ENCODE assay signal across 26 mouse cellular contexts in genomic region chr17:45341573-45341972, GRCm38 (mm10).
"Had no signal": no experiment of that assay in that cellular context is flagged by ENCODE, and none has a peak within 500 bp of the region (broad histone marks: within the 10 kb centered on the region; RNA-seq: fewer than 3 reads in every experiment).

No protein-coding gene starts in this region.

- ATAC-seq: liver, postnatal 0 days; lung, postnatal 0 days; midbrain, embryonic 15.5 days had no signal

- H3K9me3 ChIP-seq: kidney, embryonic 15.5 days; limb, embryonic 15.5 days; midbrain, embryonic 12.5 days; midbrain, embryonic 15.5 days had no signal

- H3K9ac ChIP-seq: kidney, embryonic 15.5 days; limb, embryonic 12.5 days; limb, embryonic 15.5 days; liver, embryonic 14.5 days; liver, postnatal 0 days; lung, embryonic 14.5 days; midbrain, embryonic 12.5 days; midbrain, embryonic 15.5 days; neural tube, embryonic 12.5 days; neural tube, embryonic 15.5 days had no signal

- H3K4me1 ChIP-seq: kidney, embryonic 15.5 days; neural tube, embryonic 12.5 days; neural tube, embryonic 15.5 days had no signal

- H3K4me2 ChIP-seq: kidney, embryonic 15.5 days; limb, embryonic 12.5 days; limb, embryonic 15.5 days; liver, embryonic 11.5 days; lung, embryonic 14.5 days; midbrain, embryonic 12.5 days; midbrain, embryonic 15.5 days; neural tube, embryonic 12.5 days; neural tube, embryonic 15.5 days had no signal

- DNase-seq: kidney, postnatal 10 days; kidney, postnatal 36 days; layer of hippocampus, postnatal 36 days; left cerebral cortex, postnatal 4 days; liver, postnatal 0 days; lung, embryonic 14.5 days; right cerebral cortex, adult 18-20 months; right cerebral cortex, postnatal 14 days; right cerebral cortex, postnatal 4 days; thymus, adult 2 months; thymus, postnatal 14 days; thymus, postnatal 4 days had no signal

- H3K27me3 ChIP-seq: midbrain, embryonic 12.5 days; midbrain, embryonic 15.5 days; neural tube, embryonic 12.5 days; neural tube, embryonic 15.5 days had no signal

- H3K27ac ChIP-seq: kidney, embryonic 15.5 days; left cerebral cortex, adult 2 months; limb, embryonic 12.5 days; limb, embryonic 15.5 days; liver, embryonic 14.5 days; macrophage; midbrain, embryonic 12.5 days; midbrain, embryonic 15.5 days; neural tube, embryonic 12.5 days; neural tube, embryonic 15.5 days; stomach, postnatal 0 days had no signal

- H3K4me3 ChIP-seq: kidney, embryonic 15.5 days; left cerebral cortex, adult 2 months; limb, embryonic 12.5 days; limb, embryonic 15.5 days; megakaryocyte, embryonic 14.5 days; midbrain, embryonic 12.5 days; midbrain, embryonic 15.5 days; neural tube, embryonic 12.5 days; neural tube, embryonic 15.5 days had no signal

- H3K36me3 ChIP-seq: kidney, embryonic 15.5 days; limb, embryonic 12.5 days; limb, embryonic 15.5 days; midbrain, embryonic 12.5 days; midbrain, embryonic 15.5 days; neural tube, embryonic 12.5 days; neural tube, embryonic 15.5 days had no signal
